Mouse (Mus musculus) neutrophil, adult 59 days (primary cell): ENCODE results near the gene Apopt1. TPM values are rescaled to one million over a fixed set of nuclear protein-coding genes. Genes with fewer than 3 reads are reported as not detected.

ENCODE experiments used
- total RNA-seq, 2 experiments: library from RNA; stranded (reverse); gene quantifications; 1 replicate in 1 of 2; 2 replicates in 1 of 2; pipeline ENCODE4 v1.2.4; 2023

Apopt1 gene
- total RNA-seq: 10 to 100 TPM; 13.2 to 16.8 TPM

DNA sequence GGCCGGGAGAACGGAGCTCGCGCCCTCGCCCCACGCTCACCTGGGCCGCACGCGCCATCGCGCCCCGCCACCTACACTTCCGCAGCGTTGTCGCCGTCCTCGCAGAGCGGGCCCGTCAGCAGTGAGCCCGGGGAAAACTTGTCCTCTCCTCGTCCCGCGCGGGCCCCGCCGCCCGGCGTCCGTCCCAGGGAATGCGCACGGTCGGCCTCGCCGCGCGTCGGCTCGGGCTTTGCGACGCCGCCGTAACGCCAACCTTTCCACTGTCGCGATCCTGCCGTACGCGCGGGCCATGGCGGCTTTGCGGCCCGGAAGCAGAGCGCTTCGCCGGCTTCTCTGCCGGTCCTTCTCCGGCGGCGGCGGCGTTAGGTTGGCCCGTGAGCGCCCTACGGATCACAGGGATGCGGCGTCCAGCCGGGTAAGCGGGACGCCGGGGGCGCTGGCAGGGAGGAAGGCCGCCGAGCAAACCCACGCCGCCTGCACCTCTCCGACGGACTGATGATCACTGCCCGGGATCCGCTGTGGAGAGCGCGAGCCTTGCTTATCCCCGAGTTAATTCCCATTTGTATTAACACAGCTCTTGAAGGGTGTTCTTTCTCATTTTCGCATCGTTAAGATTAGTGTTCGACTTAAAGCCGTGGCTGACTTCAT lies at the start of gene Apopt1, which contains the start of gene Bag5:
Gene Apopt1 (plus strand): TSS at position 258 of the 648 bp plus-strand sequence.
Gene Bag5 (minus strand): TSS at position 254 of the 648 bp plus-strand sequence.

DNA sequence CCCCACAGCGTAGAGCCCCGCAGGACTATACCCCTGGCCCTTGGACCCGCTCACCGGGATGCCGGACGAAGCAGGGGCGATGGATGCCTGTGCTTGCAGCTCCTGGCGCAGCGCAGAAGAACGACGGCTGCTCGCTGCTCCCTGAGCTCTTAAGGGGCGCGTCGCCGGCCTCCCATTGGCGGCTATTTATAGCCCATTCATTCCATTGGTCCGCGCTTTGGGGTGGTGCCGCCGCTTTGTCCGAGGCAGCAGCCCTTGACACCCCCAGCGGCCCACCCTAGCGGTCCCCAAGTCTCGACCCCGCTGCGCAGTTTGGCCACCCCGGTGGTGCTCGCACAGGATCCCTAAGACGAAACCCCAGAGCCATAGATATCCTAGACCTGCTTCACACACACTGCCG lies 40.9 kb upstream of the Apopt1 start, which contains the start of gene Ckb:
Gene Ckb (minus strand): TSS at position 163 of the 400 bp plus-strand sequence.

DNA sequence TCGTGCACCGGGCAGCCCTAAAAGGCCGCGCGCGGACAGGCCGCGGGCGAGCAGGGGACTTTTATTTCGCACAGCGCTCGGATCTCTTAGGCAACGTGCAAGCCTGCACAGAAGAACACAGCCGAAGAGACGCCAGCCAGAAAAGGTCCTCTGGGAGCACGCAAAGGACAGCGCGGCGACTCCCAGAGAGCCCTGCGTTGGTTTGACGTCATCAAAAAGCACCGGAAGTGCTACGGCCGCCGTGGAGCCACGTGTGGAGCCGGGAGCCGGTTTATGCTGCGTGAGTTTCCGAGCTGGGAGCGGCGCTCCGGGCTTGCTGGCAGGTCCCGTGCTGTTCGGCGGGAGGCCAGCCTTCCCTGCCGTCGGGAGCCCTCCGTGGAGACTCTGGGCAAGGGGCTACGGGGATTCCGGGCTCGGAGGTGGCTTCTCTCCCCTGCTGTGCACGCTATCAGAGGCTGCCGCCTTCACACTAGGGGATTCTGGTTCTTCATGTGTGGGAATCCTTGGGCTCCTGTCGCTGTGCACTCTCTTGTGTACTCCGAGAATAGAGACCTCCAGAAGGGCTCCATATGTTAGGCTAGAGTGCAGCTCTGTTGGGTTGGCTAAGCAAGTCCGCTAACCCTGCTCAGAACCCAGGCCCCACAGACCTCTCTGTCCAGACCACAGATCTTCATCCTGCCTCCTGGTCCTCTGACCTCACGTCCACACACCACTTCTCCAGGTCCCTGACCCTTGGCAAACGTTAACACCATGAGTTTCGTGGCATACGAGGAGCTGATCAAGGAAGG lies 35.0 kb upstream of the Apopt1 start, which contains the start of gene Trmt61a:
Gene Trmt61a (plus strand): TSS at position 224 of the 788 bp plus-strand sequence.

DNA sequence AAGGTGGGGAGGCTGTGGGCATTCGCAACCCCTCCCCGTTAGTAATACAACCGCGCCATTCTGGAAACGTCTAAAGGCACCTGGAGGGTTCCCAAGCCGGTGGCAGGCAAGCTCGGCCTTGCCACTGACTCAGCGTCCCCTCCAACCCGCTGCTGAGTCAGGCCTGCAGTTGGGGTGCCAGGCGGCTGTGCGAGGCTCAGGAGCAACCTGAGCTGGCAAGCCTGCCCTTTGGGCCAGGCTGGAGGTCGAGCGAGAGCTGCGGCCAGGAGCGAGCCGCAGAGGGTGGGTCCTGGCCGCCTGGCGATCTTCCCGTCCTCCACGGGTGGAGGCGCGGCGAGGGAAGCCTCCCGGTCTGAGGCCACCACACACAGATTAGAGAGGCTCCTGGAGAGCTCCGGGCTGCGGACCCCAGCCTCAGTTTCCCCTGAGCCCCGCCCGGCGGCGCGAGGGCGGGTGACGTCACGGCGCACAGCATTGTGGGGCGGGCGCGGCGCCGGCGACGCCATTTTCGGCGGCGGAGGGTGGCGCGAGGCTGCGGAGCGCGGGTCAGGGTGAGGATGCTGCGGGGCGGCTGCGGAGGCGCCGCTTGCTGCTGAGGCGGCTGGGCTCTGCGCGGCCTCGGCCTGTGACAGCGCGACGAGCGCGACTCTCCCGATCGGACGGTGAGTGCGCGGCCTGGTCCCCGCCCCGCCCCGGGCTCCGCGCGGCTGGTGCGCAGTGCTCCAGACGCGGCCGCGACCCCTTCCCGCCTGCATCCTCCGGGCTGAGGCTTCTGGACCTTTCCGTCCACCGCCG lies 45.5 kb downstream of the Apopt1 start, which contains the start of gene Klc1:
Gene Klc1 (plus strand): TSS at position 469 of the 795 bp plus-strand sequence.

Other genes starting within 250 kb of the Apopt1 start
- gene Gm266, start 227.4 kb upstream of the Apopt1 start, total RNA-seq: under 1 TPM in 1 of 2 experiments, not detected in 1; 0.31 TPM
- gene Eif5, start 175.2 kb upstream of the Apopt1 start, total RNA-seq: 100 to 1,000 TPM; 661 TPM
- gene Mark3, start 138.7 kb upstream of the Apopt1 start, total RNA-seq: 10 to 100 TPM; 55.4 to 63.9 TPM
- 1 to 10 TPM; 3.1 to 5.9 TPM for gene Ckb, start 40.9 kb upstream of the Apopt1 start, total RNA-seq
- 1 to 10 TPM; 2.7 to 4.6 TPM for gene Trmt61a, start 35.2 kb upstream of the Apopt1 start, total RNA-seq
- gene Bag5, start within 50 bp of the Apopt1 start, total RNA-seq: 1 to 10 TPM; 7.9 to 9.7 TPM
- 10 to 100 TPM; 47.0 to 50.7 TPM for gene Klc1, start 45.6 kb downstream of the Apopt1 start, total RNA-seq
- 1 to 10 TPM; 3.4 to 5.9 TPM for gene Xrcc3, start 100.6 kb downstream of the Apopt1 start, total RNA-seq
- 1 to 10 TPM; 1.8 to 5.1 TPM for gene Zfyve21, start 100.9 kb downstream of the Apopt1 start, total RNA-seq
- gene Ppp1r13b, start 194.8 kb downstream of the Apopt1 start, total RNA-seq: 1 to 10 TPM; 2.1 to 2.3 TPM